Mouse (Mus musculus) intestine, postnatal 0 days (tissue): ENCODE measurements around the gene Drd1. TPM values are rescaled to one million over a fixed set of nuclear protein-coding genes. Genes with fewer than 3 reads are reported as not detected.
A peak's percentile ranks its signal among the peaks of the same experiment; 100 is the strongest.

Source experiments
- ATAC-seq: fragments of 200-750 bp; cut with Nextera tagmentation; 2 replicates; pipeline ENCODE4 v1.8.0; 2017; ENCODE audit warnings: mild to moderate bottlenecking, moderate TSS enrichment, moderate library complexity
- H3K27ac ChIP-seq: fragments of 300-500 bp; sonication (generic); 2 replicates; pipeline ENCODE4 v1.5.1; 2014; ENCODE audit warnings: mild to moderate bottlenecking, low read depth, low read length, moderate library complexity
- H3K27me3 ChIP-seq: fragments of 300-500 bp; sonication (generic); replicated peaks from 2 replicates; pipeline ENCODE4 v1.6.1; 2014; ENCODE audit warnings: low read length, mixed read lengths; ENCODE audit not compliant: control insufficient read depth, insufficient read depth
- H3K36me3 ChIP-seq: fragments of 300-500 bp; sonication (generic); 2 replicates; pipeline ENCODE4 v1.6.1; 2014; ENCODE audit warnings: mild to moderate bottlenecking, moderate library complexity; ENCODE audit not compliant: control insufficient read depth, insufficient read depth
- H3K4me1 ChIP-seq: fragments of 300-500 bp; sonication (generic); replicated peaks from 2 replicates; pipeline ENCODE4 v1.6.1; 2014; ENCODE audit warnings: antibody characterized with exemption, low read length, mixed read lengths; ENCODE audit not compliant: control insufficient read depth, insufficient read depth
- H3K4me2 ChIP-seq: fragments of 300-500 bp; sonication (generic); replicated peaks from 2 replicates; pipeline ENCODE4 v1.6.1; 2014; ENCODE audit warnings: low read depth, mild to moderate bottlenecking, moderate library complexity
- H3K4me3 ChIP-seq: fragments of 300-500 bp; sonication (generic); 2 replicates; pipeline ENCODE4 v1.5.1; 2014; ENCODE audit warnings: low read depth, low read length
- H3K9ac ChIP-seq: fragments of 300-500 bp; sonication (generic); 2 replicates; pipeline ENCODE4 v1.6.1; 2014; ENCODE audit warnings: mild to moderate bottlenecking, low read depth, low read length
- H3K9me3 ChIP-seq: fragments of 300-500 bp; sonication (generic); 2 replicates; pipeline ENCODE4 v1.6.1; 2016; ENCODE audit warnings: mixed run types; ENCODE audit not compliant: control insufficient read depth
- CTCF ChIP-seq: sonication (generic); IDR thresholded peaks from 2 replicates; pipeline ENCODE4 v1.5.1; 2016; ENCODE audit warnings: low read depth, mild to moderate bottlenecking, control low read depth, antibody characterized with exemption, moderate library complexity
- WGBS: fragments of 180-500 bp; shearing (Covaris S2); extraction: QIAGEN DNeasy Blood & Tissue Kit; methylation state at CpG from one replicate; pipeline ENCODE4 v1.1.7; 2014; 5-methylcytosine and 5-hydroxymethylcytosine counted together
- polyA plus RNA-seq: library from polyadenylated mRNA; unstranded; fragments of >200 nt; fragmentation: Nextera tagmentation; extraction: Ambion mirVana; gene quantifications from 2 replicates; pipeline ENCODE4 v1.2.1, GENCODE M21; 2015

Drd1 gene
- polyA plus RNA-seq, 1 experiment from 2014 or later: 0.20 TPM

GRCm38 (mm10) chr13:54084178-54084577 is 28.7 kb upstream of the Drd1 start:
- H3K9ac ChIP-seq: no peak overlapping the region
- no peak for TF ChIP-seq CTCF
- H3K27ac ChIP-seq: no peak overlapping the region
- ATAC-seq: no peak
- H3K4me3 ChIP-seq: no peak overlapping the region
- no peaks in the 10 kb centered on the region for H3K27me3 ChIP-seq
- no peaks in the 10 kb centered on the region for H3K9me3 ChIP-seq
- H3K36me3 ChIP-seq: peaks cover 39% of the 10 kb centered on the region
- peaks cover 4% of the 10 kb centered on the region; the same call in 1 of the 2 replicates for H3K4me1 ChIP-seq
- no peak overlapping the region for H3K4me2 ChIP-seq
- 51% methylated on average over 4 of the region's 4 CpGs for WGBS

- peaks cover 27% of the 10 kb centered on the region for H3K36me3 ChIP-seq
- H3K4me3 ChIP-seq: no peak overlapping the region
- ATAC-seq: no peak
- H3K4me2 ChIP-seq: no peak overlapping the region
- no peaks in the 10 kb centered on the region for H3K9me3 ChIP-seq
- TF ChIP-seq CTCF: no peak
- H3K27ac ChIP-seq: no peak overlapping the region
- H3K4me1 ChIP-seq: peaks cover 4% of the 10 kb centered on the region; the same call in 1 of the 2 replicates
- WGBS: 65% methylated on average over 5 of the region's 5 CpGs
- no peak overlapping the region for H3K9ac ChIP-seq
- no peaks in the 10 kb centered on the region for H3K27me3 ChIP-seq
Measured at GRCm38 (mm10) chr13:54082946-54083345, 27.4 kb upstream of the Drd1 start.

- peaks cover 7% of the 10 kb centered on the region for H3K36me3 ChIP-seq
- WGBS: 95% methylated on average over 1 of the region's 1 CpGs
- no peak overlapping the region for H3K27ac ChIP-seq
Measured at GRCm38 (mm10) chr13:54080785-54081184, 25.3 kb upstream of the Drd1 start.

GRCm38 (mm10) chr13:54079782-54080759 is 24.6 kb upstream of the Drd1 start:
- Histone ChIP-seq H3K9ac (no peak overlapping the region), H3K27me3 (no peaks in the 10 kb centered on the region), H3K4me1 (peaks cover 9% of the 10 kb centered on the region; the same call in 1 of the 2 replicates), H3K36me3 (peaks cover under 1% of the 10 kb centered on the region; the same call in 1 of the 2 replicates), H3K27ac (0 out of 2 replicates have a peak overlapping the region, but pooled peaks have one; percentile 1), H3K9me3 (no peaks in the 10 kb centered on the region), H3K4me2 (peak overlapping the region; percentile 24; the same call in 1 of the 2 replicates), H3K4me3 (no peak overlapping the region)
- no peak for TF ChIP-seq CTCF
- no peak for ATAC-seq
- 50% methylated on average over 12 of the region's 12 CpGs for WGBS

More at GRCm38 (mm10) chr13:54080785-54081184, 25.3 kb upstream of the Drd1 start:
- Histone ChIP-seq H3K4me1 (peaks cover 9% of the 10 kb centered on the region; the same call in 1 of the 2 replicates), H3K4me3 (no peak overlapping the region), H3K4me2 (no peak overlapping the region), H3K9ac (no peak overlapping the region), H3K9me3 (no peaks in the 10 kb centered on the region), H3K27me3 (no peaks in the 10 kb centered on the region)
- TF ChIP-seq CTCF: no peak
- ATAC-seq: no peak

GRCm38 (mm10) chr13:54077470-54078174 is 22.1 kb upstream of the Drd1 start:
- no peaks in the 10 kb centered on the region; the same call in 1 of the 2 replicates for H3K36me3 ChIP-seq
- TF ChIP-seq CTCF: no peak
- ATAC-seq: peak; percentile 58
- WGBS: 28% methylated on average over 11 of the region's 11 CpGs
- H3K27ac ChIP-seq: no peak overlapping the region
- peak overlapping the region; percentile 30 for H3K4me2 ChIP-seq
- peaks cover 9% of the 10 kb centered on the region; the same call in 1 of the 2 replicates for H3K4me1 ChIP-seq
- no peaks in the 10 kb centered on the region for H3K27me3 ChIP-seq
- no peaks in the 10 kb centered on the region for H3K9me3 ChIP-seq
- H3K4me3 ChIP-seq: no peak overlapping the region
- H3K9ac ChIP-seq: no peak overlapping the region
